Mouse (Mus musculus): ENCODE measurements around the gene Vmn2r11. TPM values are rescaled to one million over a fixed set of nuclear protein-coding genes. Genes with fewer than 3 reads are reported as not detected.
"Not testable (repeated sequence)": the region's sequence is repeated elsewhere in the genome, so short reads cannot be mapped to it uniquely, and the experiment has no call there.

The Vmn2r11 gene
- polyA plus RNA-seq (2014; fragmentation: Nextera tagmentation; extraction: Ambion mirVana): not detected in 2 replicates

DNA sequence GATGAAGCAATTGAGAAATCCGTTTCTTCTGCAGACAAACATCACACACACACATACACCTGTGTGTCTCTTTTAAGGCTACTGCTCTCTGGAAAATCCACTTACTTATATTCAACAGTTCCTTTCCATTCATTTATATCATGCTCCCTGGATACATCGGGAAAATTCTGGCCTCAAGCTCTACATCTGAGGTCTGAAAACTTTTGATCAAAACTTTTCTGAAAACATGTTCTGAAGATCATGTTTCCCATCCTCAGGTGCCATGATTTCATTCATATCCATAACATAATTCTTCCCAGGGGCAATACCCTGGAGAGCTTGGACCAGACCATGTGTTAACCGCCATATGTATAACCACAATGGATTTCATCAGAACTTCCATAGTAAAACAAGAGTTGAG, at the start of gene Vmn2r11:
Vmn2r11 (minus strand) TSS at position 101 of the 400 bp plus-strand sequence.
- not testable (repeated sequence) for H3K36me3 ChIP-seq (ENCODE audit: control insufficient read depth, insufficient read depth, low read length); H3K9me3 ChIP-seq (ENCODE audit: control insufficient read depth, low read length); H3K9ac ChIP-seq (ENCODE audit: low read depth, low read length); H3K4me1 ChIP-seq (ENCODE audit: control insufficient read depth, insufficient read depth, low read length); H3K4me3 ChIP-seq (ENCODE audit: low read length); H3K27ac ChIP-seq (ENCODE audit: low read depth, low read length); H3K4me2 ChIP-seq (replicated peaks; ENCODE audit: low read depth, low read length); ATAC-seq (ENCODE audit: low FRiP score, low TSS enrichment); H3K27me3 ChIP-seq (ENCODE audit: control insufficient read depth, insufficient read depth, low read length)
- WGBS: 90% methylated on average over 3 of the region's 3 CpGs

DNA sequence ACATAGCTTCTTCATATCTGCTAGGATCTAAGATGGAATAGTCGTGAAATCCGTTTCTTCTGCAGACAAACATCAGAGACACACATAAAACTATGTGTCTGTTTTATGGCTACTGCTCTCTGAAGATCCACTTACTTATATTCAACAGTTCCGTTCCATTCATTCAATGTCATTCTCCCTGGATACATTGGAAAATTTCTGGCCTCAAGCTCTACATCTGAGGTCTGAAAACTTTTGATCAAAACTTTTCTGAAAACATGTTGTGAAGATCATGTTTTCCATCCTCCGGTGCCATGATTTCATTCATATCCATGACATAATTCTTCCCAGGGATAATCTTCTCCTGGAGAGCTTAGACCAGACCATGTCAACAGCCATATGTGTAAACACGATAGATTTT, 38.5 kb upstream of the Vmn2r11 start, which contains the start of gene Vmn2r12:
Vmn2r12 (minus strand) TSS at position 101 of the 400 bp plus-strand sequence.
- H3K9me3 ChIP-seq (ENCODE audit: control insufficient read depth, low read length); H3K36me3 ChIP-seq (ENCODE audit: control insufficient read depth, insufficient read depth, low read length); H3K4me3 ChIP-seq (ENCODE audit: low read length); H3K27ac ChIP-seq (ENCODE audit: low read depth, low read length); H3K27me3 ChIP-seq (ENCODE audit: control insufficient read depth, insufficient read depth, low read length); H3K9ac ChIP-seq (ENCODE audit: low read depth, low read length); H3K4me2 ChIP-seq (replicated peaks; ENCODE audit: low read depth, low read length); H3K4me1 ChIP-seq (ENCODE audit: control insufficient read depth, insufficient read depth, low read length); ATAC-seq (ENCODE audit: low FRiP score, low TSS enrichment): not testable (repeated sequence)
- WGBS: 88% methylated on average over 5 of the region's 5 CpGs

GRCm38 (mm10) chr5:109096482-109096881, 37.1 kb upstream of the Vmn2r11 start:
- not testable (repeated sequence) for H3K36me3 ChIP-seq (ENCODE audit: control insufficient read depth, insufficient read depth, low read length); H3K4me2 ChIP-seq (replicated peaks; ENCODE audit: low read depth, low read length); H3K9me3 ChIP-seq (ENCODE audit: control insufficient read depth, low read length); H3K27me3 ChIP-seq (ENCODE audit: control insufficient read depth, insufficient read depth, low read length); H3K9ac ChIP-seq (ENCODE audit: low read depth, low read length); ATAC-seq (ENCODE audit: low FRiP score, low TSS enrichment); H3K4me3 ChIP-seq (ENCODE audit: low read length); H3K27ac ChIP-seq (ENCODE audit: low read depth, low read length); H3K4me1 ChIP-seq (ENCODE audit: control insufficient read depth, insufficient read depth, low read length)
- WGBS: 84% methylated on average over 3 of the region's 3 CpGs

GRCm38 (mm10) chr5:109072016-109072415, 12.6 kb upstream of the Vmn2r11 start:
- H3K9ac ChIP-seq (ENCODE audit: low read depth, low read length); H3K4me3 ChIP-seq (ENCODE audit: low read length); ATAC-seq (ENCODE audit: low FRiP score, low TSS enrichment); H3K36me3 ChIP-seq (ENCODE audit: control insufficient read depth, insufficient read depth, low read length); H3K27ac ChIP-seq (ENCODE audit: low read depth, low read length); H3K27me3 ChIP-seq (ENCODE audit: control insufficient read depth, insufficient read depth, low read length); H3K4me2 ChIP-seq (replicated peaks; ENCODE audit: low read depth, low read length); H3K4me1 ChIP-seq (ENCODE audit: control insufficient read depth, insufficient read depth, low read length); H3K9me3 ChIP-seq (ENCODE audit: control insufficient read depth, low read length): not testable (repeated sequence)
- WGBS: 49% methylated on average over 4 of the region's 4 CpGs

- 83% methylated on average over 1 of the region's 1 CpGs for WGBS
- H3K27me3 ChIP-seq (ENCODE audit: control insufficient read depth, insufficient read depth, low read length): no peaks in the 10 kb centered on the region
- no peak overlapping the region for H3K4me2 ChIP-seq (replicated peaks; ENCODE audit: low read depth, low read length)
- no peak overlapping the region for H3K4me3 ChIP-seq (ENCODE audit: low read length)
- ATAC-seq (ENCODE audit: low FRiP score, low TSS enrichment): no peak
- H3K27ac ChIP-seq (ENCODE audit: low read depth, low read length): no peak overlapping the region
- H3K36me3 ChIP-seq (ENCODE audit: control insufficient read depth, insufficient read depth, low read length): no peaks in the 10 kb centered on the region
- no peak overlapping the region for H3K9ac ChIP-seq (ENCODE audit: low read depth, low read length)
- no peaks in the 10 kb centered on the region for H3K9me3 ChIP-seq (ENCODE audit: control insufficient read depth, low read length)
- H3K4me1 ChIP-seq (ENCODE audit: control insufficient read depth, insufficient read depth, low read length): no peaks in the 10 kb centered on the region
Observed at GRCm38 (mm10) chr5:109055286-109055685, 4.1 kb downstream of the Vmn2r11 start.

- Histone ChIP-seq H3K4me3 (ENCODE audit: low read length) (no peak overlapping the region), H3K9ac (ENCODE audit: low read depth, low read length) (no peak overlapping the region), H3K9me3 (ENCODE audit: control insufficient read depth, low read length) (no peaks in the 10 kb centered on the region), H3K27ac (ENCODE audit: low read depth, low read length) (no peak overlapping the region), H3K27me3 (ENCODE audit: control insufficient read depth, insufficient read depth, low read length) (no peaks in the 10 kb centered on the region), H3K36me3 (ENCODE audit: control insufficient read depth, insufficient read depth, low read length) (no peaks in the 10 kb centered on the region), H3K4me2 (replicated peaks; ENCODE audit: low read depth, low read length) (no peak overlapping the region), H3K4me1 (ENCODE audit: control insufficient read depth, insufficient read depth, low read length) (no peaks in the 10 kb centered on the region)
- ATAC-seq (ENCODE audit: low FRiP score, low TSS enrichment): no peak
Observed at GRCm38 (mm10) chr5:109032591-109032990, 26.8 kb downstream of the Vmn2r11 start.

DNA sequence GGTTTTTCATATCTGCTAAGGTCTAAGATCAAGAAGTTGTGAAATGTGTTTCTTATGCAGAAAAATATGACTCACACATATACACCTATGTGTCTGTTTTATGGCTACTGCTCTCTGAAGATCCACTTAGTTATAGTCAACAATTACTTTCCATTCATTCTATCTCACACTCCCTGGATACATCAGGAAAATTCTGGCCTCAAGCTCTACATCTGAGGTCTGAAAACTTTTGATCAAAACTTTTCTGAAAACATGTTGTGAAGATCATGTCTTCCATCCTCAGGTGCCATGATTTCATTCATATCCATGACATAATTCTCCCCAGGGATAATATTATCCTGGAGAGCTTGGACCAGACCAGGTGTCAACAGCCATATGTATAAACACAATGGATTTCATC, 52.9 kb downstream of the Vmn2r11 start, which contains the start of gene Vmn2r10:
Vmn2r10 (minus strand) TSS at position 101 of the 400 bp plus-strand sequence.
- H3K9me3 ChIP-seq (ENCODE audit: control insufficient read depth, low read length); H3K4me1 ChIP-seq (ENCODE audit: control insufficient read depth, insufficient read depth, low read length); ATAC-seq (ENCODE audit: low FRiP score, low TSS enrichment); H3K9ac ChIP-seq (ENCODE audit: low read depth, low read length); H3K4me3 ChIP-seq (ENCODE audit: low read length); H3K27me3 ChIP-seq (ENCODE audit: control insufficient read depth, insufficient read depth, low read length); H3K4me2 ChIP-seq (replicated peaks; ENCODE audit: low read depth, low read length); H3K36me3 ChIP-seq (ENCODE audit: control insufficient read depth, insufficient read depth, low read length); H3K27ac ChIP-seq (ENCODE audit: low read depth, low read length): not testable (repeated sequence)

Other genes starting within 250 kb of the Vmn2r11 start
- gene Vmn2r9, start 207.0 kb downstream of the Vmn2r11 start, polyA plus RNA-seq (2014; fragmentation: Nextera tagmentation; extraction: Ambion mirVana): not detected in 2 replicates
- gene Vmn2r10, start 53.0 kb downstream of the Vmn2r11 start, polyA plus RNA-seq (2014; fragmentation: Nextera tagmentation; extraction: Ambion mirVana): not detected in 2 replicates
- not detected in 2 replicates for gene Vmn2r12, start 38.4 kb upstream of the Vmn2r11 start, polyA plus RNA-seq (2014; fragmentation: Nextera tagmentation; extraction: Ambion mirVana)
- gene Vmn2r13, start 132.6 kb upstream of the Vmn2r11 start, polyA plus RNA-seq (2014; fragmentation: Nextera tagmentation; extraction: Ambion mirVana): not detected in 2 replicates
- not detected in 2 replicates for gene Vmn2r14, start 165.1 kb upstream of the Vmn2r11 start, polyA plus RNA-seq (2014; fragmentation: Nextera tagmentation; extraction: Ambion mirVana)
- gene Vmn2r15, start 238.1 kb upstream of the Vmn2r11 start, polyA plus RNA-seq (2014; fragmentation: Nextera tagmentation; extraction: Ambion mirVana): not detected in 2 replicates

All from kidney, embryonic 14.5 days (tissue).